Mouse (Mus musculus): ENCODE data around the gene Ubtd2.

DNA sequence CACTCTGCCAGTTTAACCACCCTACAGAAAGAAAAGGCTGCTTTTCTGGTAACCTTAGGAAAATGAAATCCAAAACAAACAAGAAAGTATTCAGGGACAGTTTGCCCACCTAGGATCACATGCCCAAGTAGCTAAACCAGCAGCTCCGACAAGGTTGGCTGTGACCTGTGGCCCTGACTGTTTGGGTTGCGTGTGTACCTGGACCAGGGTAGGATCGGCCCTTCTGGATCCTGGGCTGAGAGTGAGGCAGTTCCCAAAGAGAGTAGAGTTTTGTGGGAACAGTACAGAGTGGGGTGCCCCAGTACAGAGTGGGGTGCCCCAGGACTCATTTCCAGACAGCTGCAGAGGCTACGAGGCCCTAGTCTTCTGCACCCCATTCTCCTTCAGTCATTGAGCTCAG lies 95.9 kb downstream of the Ubtd2 start:
- TF ChIP-seq GATA1 (IDR thresholded peaks at IDR 0.05; ENCODE audit: borderline replicate concordance, low read length) = no peak
- no peak for TF ChIP-seq FLI1 (IDR thresholded peaks at IDR 0.05; ENCODE audit: low read length)

Measured in megakaryocyte, embryonic 14.5 days (primary cell).